Mouse (Mus musculus) MEL (cell line): Measurements from ENCODE around the gene Slc3a1. TPM values are rescaled to one million over a fixed set of nuclear protein-coding genes. Genes with fewer than 3 reads are reported as not detected.

Source experiments
- DNase-seq: peaks from one replicate; pipeline ENCODE4 v3.0.0; 2011; ENCODE audit warnings: low read depth, low spot score
- H3K27ac ChIP-seq: 2 replicates; pipeline ENCODE4 v1.5.1; 2012; ENCODE audit warnings: low read depth, mild to moderate bottlenecking, control low read depth, low read length, moderate library complexity; ENCODE audit not compliant: control insufficient read depth
- H3K27me3 ChIP-seq, 2 experiments: fragments of 150-350 bp in 1 of 2; sonication (generic) in 1 of 2; 2 replicates each; pipeline ENCODE4 v1.6.1; 2012; ENCODE audit warnings: low read length in 2 of 2, mild to moderate bottlenecking in 2 of 2, improper control_type of control experiment in 1 of 2, moderate library complexity in 1 of 2; ENCODE audit not compliant: insufficient read depth in 2 of 2, control insufficient read depth in 1 of 2
- H3K36me3 ChIP-seq, 2 experiments: 2 replicates each; pipeline ENCODE4 v1.6.1; 2012 to 2014; ENCODE audit warnings: low read length in 2 of 2, improper control_type of control experiment in 1 of 2, inconsistent platforms in 1 of 2, mild to moderate bottlenecking in 1 of 2; ENCODE audit not compliant: insufficient read depth in 2 of 2, control insufficient read depth in 1 of 2
- H3K4me1 ChIP-seq, 2 experiments: fragments of 150-350 bp in 1 of 2; sonication (generic) in 1 of 2; 2 replicates each; pipeline ENCODE4 v1.6.1; 2012; ENCODE audit warnings: low read length in 2 of 2, improper control_type of control experiment in 1 of 2, mild to moderate bottlenecking in 1 of 2; ENCODE audit not compliant: insufficient read depth in 2 of 2, control insufficient read depth in 1 of 2
- H3K4me3 ChIP-seq, 2 experiments: fragments of 150-350 bp in 1 of 2; sonication (generic) in 1 of 2; 2 replicates each; pipeline ENCODE4 v1.5.1; 2012; ENCODE audit warnings: low read depth in 2 of 2, low read length in 2 of 2, mild to moderate bottlenecking in 2 of 2, moderate library complexity in 2 of 2, control low read depth in 1 of 2, improper control_type of control experiment in 1 of 2; ENCODE audit not compliant: control insufficient read depth in 1 of 2, insufficient read depth in 1 of 2
- H3K79me2 ChIP-seq: 2 replicates; pipeline ENCODE4 v1.6.1; 2012; ENCODE audit warnings: mild to moderate bottlenecking, low read length, moderate library complexity; ENCODE audit not compliant: control insufficient read depth, poor library complexity, insufficient read depth
- H3K9ac ChIP-seq: 2 replicates; pipeline ENCODE4 v1.6.1; 2012; ENCODE audit warnings: low read depth, mild to moderate bottlenecking, control low read depth, low read length, moderate library complexity; ENCODE audit not compliant: control insufficient read depth, poor library complexity, severe bottlenecking
- H3K9me3 ChIP-seq: fragments of 150-350 bp; sonication (generic); replicated peaks from 2 replicates; pipeline ENCODE4 v1.6.1; 2012; ENCODE audit warnings: mild to moderate bottlenecking, low read length, improper control_type of control experiment, moderate library complexity; ENCODE audit not compliant: insufficient read depth
- CHD1 ChIP-seq: IDR thresholded peaks from 2 replicates; pipeline ENCODE4 v1.6.1; 2012; ENCODE audit warnings: low read depth, mild to moderate bottlenecking, inconsistent platforms, low read length, improper control_type of control experiment
- ETS1 ChIP-seq: IDR thresholded peaks from 2 replicates; pipeline ENCODE4 v1.6.1; 2012; ENCODE audit warnings: low read depth, mild to moderate bottlenecking, inconsistent platforms, low read length, improper control_type of control experiment, moderate library complexity
- GABPA ChIP-seq: IDR thresholded peaks from 2 replicates; pipeline ENCODE4 v1.6.1; 2012; ENCODE audit warnings: low read depth, mild to moderate bottlenecking, inconsistent platforms, low read length, improper control_type of control experiment, moderate library complexity
- GATA1 ChIP-seq: IDR thresholded peaks from 2 replicates; pipeline ENCODE4 v1.6.1; 2011; ENCODE audit warnings: low read depth, low read length, improper control_type of control experiment
- HCFC1 ChIP-seq: IDR thresholded peaks from 2 replicates; pipeline ENCODE4 v1.6.1; 2012; ENCODE audit warnings: low read depth, mild to moderate bottlenecking, inconsistent platforms, low read length, improper control_type of control experiment, moderate library complexity
- JUND ChIP-seq: IDR thresholded peaks from 2 replicates; pipeline ENCODE4 v1.6.1; 2011; ENCODE audit warnings: low read depth, mild to moderate bottlenecking, improper control_type of control experiment, low read length
- MAX ChIP-seq: IDR thresholded peaks from 2 replicates; pipeline ENCODE4 v1.6.1; 2011; ENCODE audit warnings: low read length, improper control_type of control experiment
- MAZ ChIP-seq: IDR thresholded peaks from 2 replicates; pipeline ENCODE4 v1.6.1; 2012; ENCODE audit warnings: low read depth, mild to moderate bottlenecking, inconsistent platforms, low read length, improper control_type of control experiment
- MXI1 ChIP-seq: IDR thresholded peaks from 2 replicates; pipeline ENCODE4 v1.6.1; 2011; ENCODE audit warnings: mild to moderate bottlenecking, low read depth, low read length, improper control_type of control experiment
- NELFE ChIP-seq: IDR thresholded peaks from 2 replicates; pipeline ENCODE4 v1.6.1; 2011; ENCODE audit warnings: low read depth, low read length, improper control_type of control experiment
- NRF1 ChIP-seq: IDR thresholded peaks from 2 replicates; pipeline ENCODE4 v1.6.1; 2014; ENCODE audit warnings: low read depth, mild to moderate bottlenecking, inconsistent platforms, low read length, improper control_type of control experiment, moderate library complexity; ENCODE audit not compliant: poor library complexity, insufficient read depth, severe bottlenecking
- POLR2AphosphoS2 ChIP-seq: IDR thresholded peaks from 2 replicates; pipeline ENCODE4 v1.6.1; 2011; ENCODE audit warnings: low read length, improper control_type of control experiment
- SIN3A ChIP-seq: IDR thresholded peaks from 2 replicates; pipeline ENCODE4 v1.6.1; 2012; ENCODE audit warnings: low read length, improper control_type of control experiment, inconsistent platforms
- TAL1 ChIP-seq: IDR thresholded peaks from 2 replicates; pipeline ENCODE4 v1.6.1; 2012; ENCODE audit warnings: mild to moderate bottlenecking, inconsistent platforms, low read length, moderate library complexity, mixed read lengths
- TBP ChIP-seq: IDR thresholded peaks from 2 replicates; pipeline ENCODE4 v1.8.0; 2011; ENCODE audit warnings: low read depth, low read length, improper control_type of control experiment
- UBTF ChIP-seq: IDR thresholded peaks from 2 replicates; pipeline ENCODE4 v1.6.1; 2012; ENCODE audit warnings: low read depth, mild to moderate bottlenecking, inconsistent platforms, low read length, improper control_type of control experiment, moderate library complexity, borderline replicate concordance; ENCODE audit not compliant: insufficient read depth
- USF1 ChIP-seq: IDR thresholded peaks from 2 replicates; pipeline ENCODE4 v1.6.1; 2014; ENCODE audit warnings: low read depth, mild to moderate bottlenecking, inconsistent platforms, low read length, improper control_type of control experiment, moderate library complexity
- USF2 ChIP-seq, 2 experiments: IDR thresholded peaks; 2 replicates each; pipeline ENCODE4 v1.6.1; 2011 to 2012; ENCODE audit warnings: improper control_type of control experiment in 2 of 2, low read length in 2 of 2, borderline replicate concordance in 1 of 2, inconsistent platforms in 1 of 2, low read depth in 1 of 2, mild to moderate bottlenecking in 1 of 2; ENCODE audit not compliant: insufficient read depth in 1 of 2
- ZMIZ1 ChIP-seq: IDR thresholded peaks from 2 replicates; pipeline ENCODE4 v1.6.1; 2012; ENCODE audit warnings: low read depth, mild to moderate bottlenecking, inconsistent platforms, low read length, improper control_type of control experiment, moderate library complexity
- polyA plus RNA-seq, 2 experiments: library from polyadenylated mRNA; stranded (reverse) in 1 of 2; unstranded in 1 of 2; fragments of >175 nt in 1 of 2; fragments of >200 nt in 1 of 2; gene quantifications; 2 replicates each; pipeline versions ENCODE4 v1.2.1 to v1.2.4; 2012; ENCODE audit warnings: low replicate concordance in 2 of 2, low read depth in 1 of 2; ENCODE audit not compliant: insufficient read length in 2 of 2, insufficient read depth in 1 of 2, missing spikeins in 1 of 2
- total RNA-seq: library from RNA; depleted of rRNA; stranded (reverse); fragments of 300-350 nt; gene quantifications from 2 replicates; pipeline ENCODE4 v1.2.3, GENCODE M21; 2012

Slc3a1 gene
- total and polyA plus RNA-seq, 3 experiments = 0.08 TPM; not detected in 1

- TF ChIP-seq USF1 (no peak), TBP (no peak), JUND (no peak), GATA1 (no peak), SIN3A (no peak), POLR2AphosphoS2 (no peak), USF2 (IDR thresholded peaks at IDR 0.05; ENCODE audit: borderline replicate concordance in 1 of 2, insufficient read depth in 1 of 2, low read depth in 1 of 2, low read length in 2 of 2) (no peak), NELFE (no peak), MAX (no peak), TAL1 (no peak), HCFC1 (no peak), MXI1 (no peak), GABPA (no peak), ZMIZ1 (no peak), UBTF (no peak), NRF1 (no peak), ETS1 (no peak), MAZ (no peak), CHD1 (no peak)
- no peaks in the 10 kb centered on the region for H3K79me2 ChIP-seq
- H3K27me3 ChIP-seq = no peaks in the 10 kb centered on the region
- no peaks in the 10 kb centered on the region for H3K9me3 ChIP-seq
- H3K4me1 ChIP-seq = peaks cover under 1 to 3% of the 10 kb centered on the region in 2 experiments; a peak in 3 of 4 replicates
- DNase-seq = no peak
- peaks cover 0 to 1% of the 10 kb centered on the region in 2 experiments; a peak in 2 of 4 replicates for H3K36me3 ChIP-seq
- H3K4me3 ChIP-seq = no peak overlapping the region
- no peak overlapping the region for H3K9ac ChIP-seq
- no peak overlapping the region for H3K27ac ChIP-seq
Observed at GRCm38 (mm10) chr17:85024237-85024636, 3.9 kb upstream of the Slc3a1 start.

GRCm38 (mm10) chr17:85025151-85025550 is 3.0 kb upstream of the Slc3a1 start:
- Histone ChIP-seq H3K27me3 (no peaks in the 10 kb centered on the region), H3K9me3 (no peaks in the 10 kb centered on the region), H3K36me3 (no peaks in the 10 kb centered on the region), H3K79me2 (no peaks in the 10 kb centered on the region), H3K4me3 (no peak overlapping the region), H3K27ac (no peak overlapping the region), H3K9ac (no peak overlapping the region), H3K4me1 (no peaks in the 10 kb centered on the region)
- TF ChIP-seq NELFE = no peak
- no peak for DNase-seq
